Mouse (Mus musculus): Measurements from ENCODE around the gene Dnajc17.

GRCm38 (mm10) chr2:119156681-119157572, 51.7 kb downstream of the Dnajc17 start, which contains the start of gene Rmdn3:
- TF ChIP-seq EP300 (IDR thresholded peaks at IDR 0.05; ENCODE audit: low read depth), result no peak
- TF ChIP-seq CTCF (IDR thresholded peaks at IDR 0.05; ENCODE audit: low read depth), result peak; percentile 29

Data from liver, postnatal 0 days (tissue).